Mouse (Mus musculus) brain, embryonic 14.5 days (tissue): ENCODE data around the gene Hdhd3. TPM values are rescaled to one million over a fixed set of nuclear protein-coding genes. Genes with fewer than 3 reads are reported as not detected.
A peak's percentile ranks its signal among the peaks of the same experiment; 100 is the strongest.
"Not testable (repeated sequence)": the region's sequence is repeated elsewhere in the genome, so short reads cannot be mapped to it uniquely, and the experiment has no call there.

Experiments
- DNase-seq: peaks from one replicate; pipeline ENCODE4 v3.0.0-alpha.2; 2011; ENCODE audit warnings: low read depth
- CTCF ChIP-seq: fragments of 200-500 bp; IDR thresholded peaks from 2 replicates; pipeline ENCODE4 v1.5.1; 2012; ENCODE audit warnings: inconsistent platforms, mild to moderate bottlenecking, moderate library complexity, borderline replicate concordance; ENCODE audit not compliant: insufficient read depth, insufficient read length; ENCODE audit errors: extremely low read depth
- POLR2A ChIP-seq: fragments of 200-500 bp; IDR thresholded peaks from 2 replicates; pipeline ENCODE4 v1.6.1; 2012; ENCODE audit warnings: mild to moderate bottlenecking, inconsistent platforms, borderline replicate concordance; ENCODE audit not compliant: poor library complexity, insufficient read depth, insufficient read length, severe bottlenecking; ENCODE audit errors: extremely low read depth
- polyA plus RNA-seq: library from polyadenylated mRNA; depleted of rRNA; stranded (reverse); fragments of >200 nt; gene quantifications from 2 replicates; pipeline ENCODE4 v1.2.3, GENCODE M21; 2012

Gene Hdhd3
- polyA plus RNA-seq, 1 experiment: 6.9 TPM

GRCm38 (mm10) chr4:62487172-62487571 lies 16.1 kb downstream of the Hdhd3 start:
- TF ChIP-seq POLR2A: no peak
- TF ChIP-seq CTCF: no peak

GRCm38 (mm10) chr4:62486162-62486696 lies 17.0 kb downstream of the Hdhd3 start:
- no peak for DNase-seq

More at GRCm38 (mm10) chr4:62487172-62487571, 16.1 kb downstream of the Hdhd3 start:
- DNase-seq: no peak

GRCm38 (mm10) chr4:62485450-62486161 lies 17.7 kb downstream of the Hdhd3 start:
- no peak for TF ChIP-seq POLR2A
- TF ChIP-seq CTCF: no peak
- no peak for DNase-seq

More at GRCm38 (mm10) chr4:62486162-62486696, 17.0 kb downstream of the Hdhd3 start:
- TF ChIP-seq POLR2A: no peak
- TF ChIP-seq CTCF: no peak

GRCm38 (mm10) chr4:62484928-62485327 lies 18.3 kb downstream of the Hdhd3 start:
- DNase-seq: no peak
- no peak for TF ChIP-seq POLR2A
- no peak for TF ChIP-seq CTCF

- DNase-seq: no peak
- TF ChIP-seq POLR2A (no peak), CTCF (no peak)
Measured at GRCm38 (mm10) chr4:62480709-62481605, 22.3 kb downstream of the Hdhd3 start.

GRCm38 (mm10) chr4:62479937-62480708 lies 23.1 kb downstream of the Hdhd3 start, which contains the start of gene Bspry:
Gene Bspry (plus strand): TSS chr4:62480053.
- DNase-seq: peak; percentile 23
- TF ChIP-seq CTCF (no peak), POLR2A (no peak)

- DNase-seq: not testable (repeated sequence)
Measured at GRCm38 (mm10) chr4:62479593-62479936, 23.7 kb downstream of the Hdhd3 start.

GRCm38 (mm10) chr4:62477542-62478244 lies 25.6 kb downstream of the Hdhd3 start:
- no peak for TF ChIP-seq POLR2A
- TF ChIP-seq CTCF: no peak

GRCm38 (mm10) chr4:62475793-62476192 lies 27.5 kb downstream of the Hdhd3 start:
- no peak for DNase-seq
- TF ChIP-seq CTCF (no peak), POLR2A (no peak)

More at GRCm38 (mm10) chr4:62477542-62478244, 25.6 kb downstream of the Hdhd3 start:
- DNase-seq: no peak

- no peak for TF ChIP-seq POLR2A
- TF ChIP-seq CTCF: no peak
- DNase-seq: no peak
Measured at GRCm38 (mm10) chr4:62475131-62475530, 28.1 kb downstream of the Hdhd3 start.
